Mouse (Mus musculus) spleen, adult 2 months (tissue): ENCODE results near the gene Cmas.

ENCODE experiments used
- CTCF ChIP-seq: fragments of 200-500 bp; IDR thresholded peaks from 2 replicates; pipeline ENCODE4 v1.5.1; 2011; ENCODE audit warnings: mild to moderate bottlenecking, inconsistent platforms; ENCODE audit not compliant: insufficient read depth, insufficient read length, insufficient replicate concordance; ENCODE audit errors: extremely low read depth
- POLR2A ChIP-seq: fragments of 200-500 bp; IDR thresholded peaks from 2 replicates; pipeline ENCODE4 v1.6.1; 2011; ENCODE audit warnings: low read depth, low read length, inconsistent platforms

GRCm38 (mm10) chr6:142710690-142711089, 45.8 kb upstream of the Cmas start:
- TF ChIP-seq POLR2A (no peak), CTCF (no peak)
